Mouse (Mus musculus) adrenal gland, adult (tissue): ENCODE results near the gene Krtcap2.
A peak's percentile ranks its signal among the peaks of the same experiment; 100 is the strongest.

Experiments
- DNase-seq, 2 experiments: peaks; one replicate each; pipeline ENCODE4 v3.0.0; 2022 to 2023; ENCODE audit warnings: low spot score in 1 of 2; ENCODE audit not compliant: inconsistent age in 2 of 2

Gene Krtcap2

DNA sequence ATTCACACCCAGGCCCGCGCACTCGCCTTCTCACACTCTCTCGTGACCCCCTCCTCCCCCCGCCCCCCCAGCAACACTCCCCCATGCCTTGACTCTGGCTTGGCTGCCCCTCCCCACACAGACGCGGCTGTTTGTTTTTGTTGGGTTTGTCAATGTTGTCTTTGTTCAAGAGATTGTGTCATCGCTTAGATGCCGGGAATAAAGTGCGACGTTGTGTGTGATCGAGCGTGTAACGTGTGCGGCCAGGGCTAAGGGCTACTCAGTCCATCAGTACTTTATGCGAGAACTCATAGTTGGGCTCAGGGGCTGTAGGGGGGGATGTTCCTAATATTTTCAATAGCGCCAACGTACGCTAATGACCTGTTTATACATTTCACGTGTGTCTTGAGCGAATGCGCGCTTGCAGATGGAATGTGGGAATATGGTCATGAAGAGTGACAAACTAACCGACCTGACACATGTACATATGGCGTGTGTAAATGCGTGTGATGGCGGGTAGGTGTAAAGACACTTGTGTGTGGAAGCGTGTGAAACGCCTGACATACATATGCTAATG lies 34.4 kb downstream of the Krtcap2 start:
- DNase-seq = peak; percentile 45 to 70

DNA sequence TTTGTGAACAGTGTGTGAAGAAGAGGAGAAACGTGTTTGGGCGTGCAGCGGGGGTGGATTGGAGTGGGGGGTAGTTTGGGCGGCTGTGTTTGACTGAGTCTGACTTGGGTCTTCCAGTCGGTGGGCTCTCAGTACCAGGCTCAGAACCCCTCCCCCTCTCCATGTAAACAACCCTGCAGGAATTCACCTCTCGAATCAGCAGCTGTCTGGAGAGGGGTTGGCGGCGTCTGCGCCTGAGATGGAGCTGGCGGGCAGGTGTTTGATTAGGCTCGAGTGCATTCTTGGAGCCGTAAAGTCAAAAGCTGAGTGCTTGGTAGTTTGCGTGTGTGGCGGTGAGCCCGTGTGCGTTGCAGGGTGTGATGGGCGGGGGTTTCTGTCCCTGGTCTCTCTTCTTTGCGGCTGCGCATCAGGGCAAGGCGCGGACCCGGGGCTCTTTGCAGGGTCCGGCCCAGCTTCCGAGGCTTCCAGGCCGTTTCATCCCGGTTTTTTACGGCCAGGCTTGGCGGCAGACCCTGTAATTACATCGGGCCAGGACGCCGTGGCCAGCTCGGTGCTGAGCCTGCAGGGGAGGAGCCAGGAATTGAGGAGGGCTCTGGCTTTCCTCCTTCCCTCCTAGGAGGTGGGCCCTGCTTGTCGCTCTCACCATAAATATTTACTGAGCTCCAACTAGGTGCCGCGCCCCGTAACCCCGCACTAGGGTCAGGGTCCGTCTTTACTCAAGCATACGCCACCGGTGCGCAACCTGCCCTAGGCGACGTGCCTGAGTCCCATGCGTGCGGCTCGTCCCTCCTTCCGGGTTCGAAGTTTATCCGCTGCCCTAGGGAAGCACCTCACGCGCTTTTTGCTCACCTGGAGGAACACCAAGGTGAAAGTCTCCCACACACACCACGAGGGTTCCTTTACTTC lies 35.1 kb downstream of the Krtcap2 start, which contains the start of gene Efna1:
Gene Efna1 (minus strand): TSS at position 537 of the 906 bp plus-strand sequence.
- peak; percentile 70 to 83 for DNase-seq

DNA sequence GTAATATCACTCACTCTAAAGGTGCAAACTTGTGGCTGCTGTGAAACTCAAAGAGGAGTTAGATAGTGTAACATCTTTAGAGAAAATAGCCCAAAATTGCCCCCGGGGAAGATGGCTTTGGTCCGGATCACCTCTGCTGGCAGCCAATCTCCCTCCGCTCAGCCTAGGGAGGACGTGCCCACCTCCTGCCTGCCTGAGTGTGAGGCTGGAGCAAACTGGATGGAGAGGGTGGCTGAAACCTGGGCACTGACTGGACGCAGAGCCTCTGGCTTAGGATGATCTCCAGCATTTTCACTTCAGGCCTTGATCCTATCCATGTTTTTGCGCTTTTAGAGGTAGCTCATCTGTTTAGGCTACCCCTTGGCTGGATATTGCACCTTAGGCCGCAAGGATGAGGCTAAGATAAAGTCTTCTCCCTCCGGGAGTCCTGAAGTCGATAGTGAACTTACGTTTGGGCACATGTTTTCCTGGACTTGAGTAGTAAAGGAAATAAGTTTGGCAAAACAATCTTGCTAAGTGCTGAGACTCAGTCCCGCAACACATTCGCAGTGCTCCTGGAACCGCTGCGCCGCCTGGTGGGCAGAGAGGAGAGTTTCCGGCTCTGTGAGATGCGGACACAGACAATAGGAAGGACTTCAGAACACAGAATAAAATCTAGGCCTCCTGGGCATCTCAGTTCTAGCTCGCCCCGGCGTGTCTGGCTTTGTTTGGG lies 36.0 kb downstream of the Krtcap2 start:
- DNase-seq = peak; percentile 83 to 93

DNA sequence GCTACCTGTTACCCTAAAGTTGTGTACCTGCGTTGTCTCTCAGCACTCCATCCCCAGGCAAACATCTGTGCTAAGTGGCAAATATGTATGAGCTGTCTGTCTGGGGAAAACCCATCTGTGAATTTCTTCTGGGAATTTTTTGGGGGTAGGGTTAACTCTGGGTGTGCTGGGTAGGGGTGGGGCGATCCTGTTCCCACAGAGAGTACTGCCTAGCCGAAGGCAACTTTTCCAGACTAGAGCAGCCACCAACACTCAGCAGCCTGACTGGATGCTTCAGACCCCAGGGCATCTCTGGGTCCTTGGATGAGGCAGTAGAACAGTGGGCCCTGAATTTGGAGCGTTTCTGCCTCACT lies 36.5 kb downstream of the Krtcap2 start:
- no peak for DNase-seq

DNA sequence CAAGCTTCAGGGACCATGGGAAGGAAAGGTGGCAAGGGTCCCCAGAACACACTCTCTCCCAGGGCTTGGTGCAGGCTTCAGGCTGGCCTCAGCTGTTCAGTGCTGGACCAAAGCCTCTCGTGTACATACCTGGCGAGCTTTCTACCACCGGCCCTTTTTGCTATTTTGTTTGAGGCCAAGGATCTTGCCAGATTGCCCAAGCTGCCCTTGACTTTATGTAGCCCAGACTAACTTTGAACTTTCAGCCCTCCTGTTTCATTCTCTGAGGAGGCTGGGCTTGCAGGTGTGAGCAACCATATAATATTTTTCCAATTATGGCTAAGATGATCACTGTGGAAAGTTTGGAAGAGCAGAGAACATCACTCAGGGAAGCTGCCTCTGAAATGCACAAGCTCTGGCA lies 38.5 kb downstream of the Krtcap2 start:
- DNase-seq = no peak

DNA sequence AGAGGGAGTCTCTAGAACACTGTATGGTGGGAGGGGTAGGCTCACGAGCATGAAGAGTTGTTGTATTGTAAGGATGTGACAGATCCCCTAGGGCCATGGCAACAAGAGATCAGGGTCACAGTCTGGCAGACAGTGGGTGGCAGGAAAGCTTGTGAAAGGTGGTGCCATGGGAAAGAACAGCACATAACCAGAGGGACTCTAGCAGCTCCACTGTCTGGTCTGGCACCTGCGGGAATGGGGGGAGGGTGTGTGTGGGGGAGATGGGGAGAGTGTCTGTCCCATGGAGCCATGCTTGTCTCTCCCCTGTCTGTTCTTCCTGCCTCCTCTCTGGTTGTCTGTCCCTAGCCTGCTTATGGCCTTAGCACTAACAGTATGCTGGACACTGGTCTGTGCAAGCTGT lies 39.8 kb downstream of the Krtcap2 start:
- no peak for DNase-seq

DNA sequence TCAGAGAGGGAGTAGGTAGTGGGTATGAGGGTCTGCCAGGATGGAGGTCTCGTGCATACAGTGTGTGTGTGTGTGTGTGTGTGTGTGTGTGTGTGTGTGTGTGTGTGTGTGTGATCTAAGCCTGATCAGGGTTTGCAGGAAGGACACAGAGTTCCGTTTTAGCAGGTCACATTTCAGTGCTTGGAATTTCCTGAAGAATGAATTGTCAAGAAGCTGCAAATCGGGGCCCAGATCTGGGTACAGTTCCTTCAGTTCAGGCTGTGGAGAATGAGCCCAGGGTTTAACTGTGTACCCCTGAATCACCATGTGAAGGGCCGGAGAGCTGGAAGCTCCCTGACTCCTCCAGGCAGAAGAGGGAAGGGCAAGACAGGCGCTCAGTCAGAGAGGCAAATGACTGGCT lies 41.5 kb downstream of the Krtcap2 start:
- no peak for DNase-seq

DNA sequence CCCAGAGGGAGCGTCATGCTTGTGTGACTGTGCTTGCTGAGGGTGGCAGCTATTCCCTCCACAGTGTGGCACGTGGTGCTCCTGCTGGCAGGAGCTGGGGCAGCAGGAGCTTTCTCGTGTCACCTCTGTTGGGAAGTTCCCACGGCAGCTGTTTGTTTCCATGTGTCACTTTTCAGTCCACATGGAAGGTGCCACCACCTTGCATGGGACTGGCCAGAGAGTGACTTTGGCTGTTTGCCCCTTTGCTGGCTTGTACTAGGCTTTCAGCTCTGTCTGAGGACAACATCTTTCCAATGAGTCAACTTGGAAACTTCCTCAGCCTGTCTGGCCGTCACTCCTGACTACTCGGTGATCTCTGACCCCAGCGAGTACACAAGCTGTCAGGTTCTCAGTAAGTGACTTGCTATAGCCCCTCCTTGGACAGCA lies 42.8 kb downstream of the Krtcap2 start:
- no peak for DNase-seq

DNA sequence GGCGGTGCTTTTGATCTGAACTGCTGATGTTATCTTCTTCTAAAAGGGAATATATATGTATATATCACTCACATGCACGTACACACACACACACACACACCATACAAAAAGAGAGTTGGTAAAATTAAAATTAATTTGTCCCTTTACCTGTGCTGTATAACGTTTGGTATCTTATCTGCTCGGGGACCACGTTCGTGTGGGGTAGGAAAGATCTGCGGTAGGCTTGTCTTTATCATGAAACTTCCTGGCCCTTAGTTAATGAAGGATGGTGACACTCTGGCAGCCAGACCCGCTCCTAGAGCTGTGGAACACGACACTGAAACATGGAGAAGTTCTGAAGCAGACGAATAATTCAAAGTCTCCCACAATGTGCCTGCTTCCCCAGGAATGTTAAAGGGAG lies 46.1 kb downstream of the Krtcap2 start:
- no peak for DNase-seq

DNA sequence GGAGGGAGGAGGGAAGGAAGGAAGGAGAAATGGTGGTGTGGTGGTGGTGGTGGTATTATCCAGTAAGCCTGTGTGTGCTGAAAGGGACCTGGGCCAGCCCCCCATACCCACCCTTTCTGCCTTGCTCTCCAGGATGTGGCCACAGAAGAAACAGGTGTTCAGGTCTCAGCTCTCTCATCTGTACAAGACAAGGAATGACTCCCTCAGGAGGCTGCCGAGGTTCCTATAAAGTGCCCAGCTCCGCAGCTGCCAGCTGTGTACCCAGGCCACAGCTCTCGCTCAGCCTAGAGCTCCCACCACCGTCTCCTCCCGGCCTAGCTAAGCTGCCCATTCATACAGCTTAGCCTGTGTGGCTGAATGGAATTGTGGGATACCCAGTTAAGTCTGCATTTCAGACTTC lies 46.5 kb downstream of the Krtcap2 start:
- no peak for DNase-seq

DNA sequence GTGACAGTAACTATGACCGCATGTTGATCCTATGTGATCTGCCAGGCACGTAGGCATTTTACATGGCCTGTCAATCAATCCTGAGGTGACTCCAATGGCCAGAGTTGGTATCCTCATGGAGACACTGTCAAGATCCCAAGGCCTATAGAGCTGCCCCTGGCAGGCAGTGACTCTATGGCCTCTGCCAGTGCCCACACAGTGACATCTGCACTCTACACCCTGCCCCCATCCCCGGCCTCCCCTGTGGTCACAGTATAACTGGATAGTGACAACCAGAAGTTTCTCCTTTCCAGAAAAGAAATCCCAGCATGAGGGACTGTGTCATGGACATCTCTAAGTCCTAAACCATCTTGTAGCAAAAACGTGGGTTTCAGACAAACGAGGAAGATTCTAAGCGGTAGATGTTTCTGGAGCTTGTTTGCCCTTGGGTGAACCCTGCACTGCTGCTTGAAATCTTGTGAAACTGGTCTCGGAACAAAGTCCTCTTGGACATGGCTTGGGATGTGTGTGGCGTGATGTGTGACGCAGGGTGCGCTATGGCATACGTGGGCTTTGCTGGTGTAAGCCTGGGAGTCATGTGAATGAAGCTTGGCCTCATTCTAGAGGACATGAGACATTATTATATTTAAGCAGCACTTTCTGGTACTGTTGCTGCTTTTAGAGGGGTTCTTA lies 47.6 kb downstream of the Krtcap2 start:
- no peak for DNase-seq

DNA sequence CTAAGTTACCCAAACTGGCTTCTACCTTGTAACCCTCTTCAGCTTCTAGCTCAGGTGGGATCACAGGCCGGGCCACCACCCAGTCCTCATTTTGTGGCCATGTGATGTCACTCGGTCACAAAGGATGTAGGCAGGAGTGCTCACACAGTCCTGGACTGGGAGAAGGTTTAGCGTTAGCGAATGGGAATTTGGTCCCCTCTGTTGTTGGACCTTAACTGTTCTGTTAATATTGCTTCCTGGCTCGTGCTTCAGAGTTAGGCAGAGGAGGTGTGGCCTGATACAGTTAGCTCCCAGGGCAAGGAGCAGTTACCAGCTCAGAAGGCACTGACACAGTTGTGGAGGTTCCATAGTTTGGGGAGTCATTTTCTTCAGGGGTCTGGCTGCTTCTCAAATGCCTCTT lies 48.4 kb downstream of the Krtcap2 start:
- no peak for DNase-seq

DNA sequence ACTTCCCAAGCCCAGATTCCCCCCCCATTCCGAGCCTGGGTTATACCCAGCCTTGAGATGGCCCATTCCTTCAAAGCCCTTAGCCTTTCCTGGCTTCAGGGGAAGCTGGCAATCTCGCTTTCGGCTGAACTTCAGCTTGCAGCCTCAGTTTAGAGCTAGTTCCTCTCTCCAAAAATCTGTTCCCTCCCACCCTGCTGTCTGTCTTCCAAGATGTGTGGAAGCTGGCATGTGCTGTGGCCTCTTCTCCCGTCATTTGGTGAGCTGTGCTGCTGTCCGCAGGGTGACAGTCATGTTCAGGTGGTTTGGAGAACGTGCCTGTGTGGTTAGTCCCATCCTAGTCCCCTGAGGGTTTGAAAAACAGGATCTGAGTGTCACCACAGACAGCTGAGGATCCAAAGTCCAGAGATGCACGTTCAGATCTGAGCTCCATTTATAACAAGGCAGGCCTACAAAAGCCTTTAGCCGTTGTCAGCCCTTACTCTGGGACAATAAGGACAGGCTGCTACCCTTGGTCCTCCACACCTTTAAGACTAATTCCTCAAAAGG lies 50.0 kb downstream of the Krtcap2 start:
- DNase-seq = no peak

DNA sequence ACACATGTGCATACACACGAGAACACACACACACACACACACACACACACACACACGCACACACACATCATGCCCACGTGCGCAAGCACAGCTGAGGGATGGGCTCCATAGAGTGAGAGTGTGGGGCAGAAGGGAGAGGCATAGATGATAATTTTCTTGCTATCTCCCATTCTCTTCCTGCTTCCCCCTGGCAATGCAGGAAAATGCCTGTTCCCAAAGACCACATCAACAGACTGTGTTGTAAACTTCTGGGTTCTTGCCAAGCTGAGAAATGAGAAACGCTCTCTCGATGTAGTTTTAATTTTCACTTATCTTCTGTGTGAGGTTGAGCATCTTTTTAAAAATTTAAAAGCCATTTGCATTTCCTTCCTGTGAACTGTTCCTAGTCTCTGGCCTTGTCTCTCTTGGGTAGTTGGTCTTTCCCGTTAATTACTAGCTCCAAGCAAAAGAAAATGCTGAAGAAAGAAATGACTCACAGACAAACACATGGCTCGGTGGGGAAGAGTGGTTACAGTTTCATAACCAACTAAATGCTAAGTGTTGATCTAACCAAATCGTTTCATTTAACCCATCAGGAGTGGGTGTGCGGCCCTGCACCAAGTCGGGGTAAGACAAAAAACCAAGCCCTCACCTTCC lies 51.1 kb downstream of the Krtcap2 start:
- no peak for DNase-seq

DNA sequence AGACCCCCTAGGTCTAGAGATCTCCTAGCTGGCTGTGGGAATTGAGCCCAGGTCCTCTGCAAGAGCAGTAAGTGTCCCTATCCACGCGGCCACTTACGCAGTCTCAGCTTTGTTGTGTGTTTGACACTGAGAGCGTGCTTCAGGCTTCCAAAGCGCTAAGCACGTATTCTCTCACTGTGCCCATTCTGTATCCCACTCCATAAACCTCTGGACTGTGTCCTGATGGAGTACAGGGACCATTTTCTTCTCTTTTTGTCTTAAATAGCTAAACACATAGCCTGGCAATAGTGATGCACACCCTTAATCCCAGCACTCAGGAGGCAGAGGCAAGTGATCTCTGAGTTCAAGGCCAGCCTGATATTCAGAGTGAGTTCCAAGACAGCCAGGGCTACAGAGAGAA lies 53.1 kb downstream of the Krtcap2 start:
- no peak for DNase-seq

DNA sequence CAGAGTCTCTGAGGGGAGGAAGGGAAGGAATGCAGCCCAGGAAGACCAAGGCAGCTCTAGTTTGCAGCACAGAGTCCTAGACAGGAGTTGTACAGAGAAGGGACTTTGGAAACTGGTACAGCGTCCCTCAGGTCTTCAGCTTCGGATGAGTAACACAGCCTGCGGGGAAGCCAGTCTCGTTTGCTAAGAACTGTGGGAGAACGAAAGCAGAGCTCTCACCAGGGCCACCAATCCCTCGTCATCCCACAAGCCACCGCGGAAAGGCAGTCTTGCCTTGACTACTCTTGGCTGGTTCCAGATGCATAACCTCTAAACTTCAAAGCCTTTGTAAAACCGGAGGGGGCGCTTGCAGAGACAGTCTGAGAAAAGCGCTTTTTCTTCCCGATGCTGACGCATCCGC lies 53.7 kb downstream of the Krtcap2 start:
- DNase-seq = peak; percentile 50 to 85
